Mouse (Mus musculus) embryonic facial prominence, embryonic 12.5 days (tissue): ENCODE measurements around the gene Tm4sf19. TPM values are rescaled to one million over a fixed set of nuclear protein-coding genes. Genes with fewer than 3 reads are reported as not detected.
A peak's percentile ranks its signal among the peaks of the same experiment; 100 is the strongest.

Experiments used
- ATAC-seq: fragments of 200-750 bp; cut with Nextera tagmentation; 2 replicates; pipeline ENCODE4 v1.8.0; 2017; ENCODE audit not compliant: insufficient number of reproducible peaks, insufficient read depth, low FRiP score, low TSS enrichment
- H3K27ac ChIP-seq: fragments of 300-500 bp; sonication (generic); 2 replicates; pipeline ENCODE4 v1.5.1; 2016; ENCODE audit warnings: mild to moderate bottlenecking
- H3K27me3 ChIP-seq: fragments of 300-500 bp; sonication (generic); 2 replicates; pipeline ENCODE4 v1.6.1; 2016; ENCODE audit warnings: mild to moderate bottlenecking, moderate library complexity
- H3K36me3 ChIP-seq: fragments of 300-500 bp; sonication (generic); 2 replicates; pipeline ENCODE4 v1.6.1; 2016; ENCODE audit warnings: mild to moderate bottlenecking
- H3K4me1 ChIP-seq: fragments of 300-500 bp; sonication (generic); 2 replicates; pipeline ENCODE4 v1.6.1; 2016
- H3K4me2 ChIP-seq: fragments of 300-500 bp; sonication (generic); replicated peaks from 2 replicates; pipeline ENCODE4 v1.6.1; 2016; ENCODE audit warnings: mild to moderate bottlenecking, moderate library complexity
- H3K4me3 ChIP-seq: fragments of 300-500 bp; sonication (generic); 2 replicates; pipeline ENCODE4 v1.5.1; 2016; ENCODE audit warnings: mild to moderate bottlenecking
- H3K9ac ChIP-seq: fragments of 300-500 bp; sonication (generic); 2 replicates; pipeline ENCODE4 v1.6.1; 2016; ENCODE audit warnings: mild to moderate bottlenecking, moderate library complexity
- H3K9me3 ChIP-seq: fragments of 300-500 bp; sonication (generic); 2 replicates; pipeline ENCODE4 v1.6.1; 2016; ENCODE audit warnings: mild to moderate bottlenecking, moderate library complexity
- WGBS: fragments of 180-500 bp; shearing (Covaris S2); methylation state at CpG from one replicate; pipeline ENCODE4 v1.1.7; 2016; 5-methylcytosine and 5-hydroxymethylcytosine counted together
- polyA plus RNA-seq: library from polyadenylated mRNA; unstranded; fragments of >200 nt; fragmentation: Nextera tagmentation; extraction: Ambion mirVana; gene quantifications from 2 replicates; pipeline ENCODE4 v1.2.1, GENCODE M21; 2016

Tm4sf19 gene
- polyA plus RNA-seq, 1 experiment from 2014 or later: not detected

- Histone ChIP-seq H3K4me1 (peaks cover 13% of the 10 kb centered on the region; the same call in 1 of the 2 replicates), H3K9ac (no peak overlapping the region), H3K4me3 (no peak overlapping the region), H3K27me3 (no peaks in the 10 kb centered on the region), H3K9me3 (no peaks in the 10 kb centered on the region), H3K36me3 (peaks cover 10% of the 10 kb centered on the region), H3K27ac (peak overlapping the region; percentile 70; the same call in 1 of the 2 replicates), H3K4me2 (no peak overlapping the region)
- no peak for ATAC-seq
- 64% methylated on average over 3 of the region's 3 CpGs for WGBS
These were observed 3.8 kb upstream of the Tm4sf19 start for GRCm38 (mm10) chr16:32396541-32396835.

- H3K4me3 ChIP-seq: no peak overlapping the region
- peaks cover 3% of the 10 kb centered on the region; the same call in 1 of the 2 replicates for H3K36me3 ChIP-seq
- H3K4me2 ChIP-seq: no peak overlapping the region
- 70% methylated on average over 3 of the region's 3 CpGs for WGBS
- H3K4me1 ChIP-seq: peaks cover 13% of the 10 kb centered on the region; the same call in 1 of the 2 replicates
- H3K27ac ChIP-seq: no peak overlapping the region
- H3K9ac ChIP-seq: no peak overlapping the region
- H3K9me3 ChIP-seq: no peaks in the 10 kb centered on the region
- H3K27me3 ChIP-seq: no peaks in the 10 kb centered on the region
- no peak for ATAC-seq
These were observed 2.1 kb upstream of the Tm4sf19 start for GRCm38 (mm10) chr16:32398206-32398605.

GRCm38 (mm10) chr16:32401335-32401965, 1.1 kb downstream of the Tm4sf19 start:
- H3K27ac ChIP-seq: no peak overlapping the region
- no peaks in the 10 kb centered on the region for H3K27me3 ChIP-seq
- WGBS: 66% methylated on average over 9 of the region's 9 CpGs
- H3K4me3 ChIP-seq: no peak overlapping the region
- H3K36me3 ChIP-seq: no peaks in the 10 kb centered on the region
- no peak overlapping the region for H3K4me2 ChIP-seq
- H3K9ac ChIP-seq: no peak overlapping the region
- no peaks in the 10 kb centered on the region for H3K9me3 ChIP-seq
- 0 out of 2 replicates have a peak, but pooled peaks cover 2% of the 10 kb centered on the region for H3K4me1 ChIP-seq
- ATAC-seq: no peak

- H3K36me3 ChIP-seq: no peaks in the 10 kb centered on the region
- WGBS: 86% methylated on average over 3 of the region's 3 CpGs
- no peaks in the 10 kb centered on the region for H3K27me3 ChIP-seq
- no peak overlapping the region for H3K4me2 ChIP-seq
- no peak overlapping the region for H3K27ac ChIP-seq
- no peak overlapping the region for H3K4me3 ChIP-seq
- H3K9ac ChIP-seq: no peak overlapping the region
- no peak for ATAC-seq
- no peaks in the 10 kb centered on the region for H3K9me3 ChIP-seq
- no peaks in the 10 kb centered on the region for H3K4me1 ChIP-seq
These were observed 2.5 kb downstream of the Tm4sf19 start for GRCm38 (mm10) chr16:32402818-32403217.

- Histone ChIP-seq H3K27me3 (no peaks in the 10 kb centered on the region), H3K4me3 (no peak overlapping the region), H3K4me1 (no peaks in the 10 kb centered on the region), H3K36me3 (no peaks in the 10 kb centered on the region), H3K27ac (no peak overlapping the region), H3K4me2 (no peak overlapping the region), H3K9me3 (no peaks in the 10 kb centered on the region), H3K9ac (no peak overlapping the region)
- 92% methylated on average over 9 of the region's 9 CpGs for WGBS
- no peak for ATAC-seq
These were observed 5.4 kb downstream of the Tm4sf19 start for GRCm38 (mm10) chr16:32405716-32406115.

- no peaks in the 10 kb centered on the region for H3K36me3 ChIP-seq
- no peaks in the 10 kb centered on the region for H3K27me3 ChIP-seq
- no peak for ATAC-seq
- 29% methylated on average over 6 of the region's 6 CpGs for WGBS
- peak overlapping the region; percentile 46; the same call in 1 of the 2 replicates for H3K27ac ChIP-seq
- H3K4me2 ChIP-seq: no peak overlapping the region
- no peak overlapping the region for H3K9ac ChIP-seq
- no peak overlapping the region for H3K4me3 ChIP-seq
- no peaks in the 10 kb centered on the region for H3K9me3 ChIP-seq
- H3K4me1 ChIP-seq: no peaks in the 10 kb centered on the region
These were observed 6.4 kb downstream of the Tm4sf19 start for GRCm38 (mm10) chr16:32406671-32407070.

- no peaks in the 10 kb centered on the region for H3K36me3 ChIP-seq
- H3K27ac ChIP-seq: no peak overlapping the region
- H3K9ac ChIP-seq: no peak overlapping the region
- 82% methylated on average over 10 of the region's 10 CpGs for WGBS
- no peak overlapping the region for H3K4me3 ChIP-seq
- H3K9me3 ChIP-seq: no peaks in the 10 kb centered on the region
- H3K4me2 ChIP-seq: no peak overlapping the region
- H3K4me1 ChIP-seq: no peaks in the 10 kb centered on the region
- no peaks in the 10 kb centered on the region for H3K27me3 ChIP-seq
- ATAC-seq: no peak
These were observed 7.4 kb downstream of the Tm4sf19 start for GRCm38 (mm10) chr16:32407730-32408129.

GRCm38 (mm10) chr16:32417457-32417856, 17.2 kb downstream of the Tm4sf19 start:
- Histone ChIP-seq H3K4me1 (peaks cover 5% of the 10 kb centered on the region; the same call in 1 of the 2 replicates), H3K4me2 (no peak overlapping the region), H3K9me3 (no peaks in the 10 kb centered on the region), H3K36me3 (no peaks in the 10 kb centered on the region), H3K4me3 (no peak overlapping the region), H3K9ac (no peak overlapping the region), H3K27me3 (no peaks in the 10 kb centered on the region), H3K27ac (no peak overlapping the region)
- ATAC-seq: no peak
- 39% methylated on average over 1 of the region's 1 CpGs for WGBS

- Histone ChIP-seq H3K27ac (peak within 1 kb of the TSS; percentile 84), H3K27me3 (no peaks in the 10 kb centered on the region), H3K36me3 (no peaks in the 10 kb centered on the region), H3K9me3 (no peaks in the 10 kb centered on the region), H3K4me3 (peak within 1 kb of the TSS; percentile 48), H3K4me1 (peaks cover 5% of the 10 kb centered on the region; the same call in 1 of the 2 replicates), H3K4me2 (peak within 1 kb of the TSS; percentile 65), H3K9ac (peak within 1 kb of the TSS; percentile 53)
- WGBS: 1% methylated on average over 45 of the region's 45 CpGs
- ATAC-seq: peak; percentile 91
These were observed 19.5 kb downstream of the Tm4sf19 start, which contains the start of gene Tctex1d2 for GRCm38 (mm10) chr16:32419517-32420483. Gene Tctex1d2 (plus strand): TSS chr16:32419702.

- H3K36me3 ChIP-seq: no peaks in the 10 kb centered on the region
- H3K27me3 ChIP-seq: no peaks in the 10 kb centered on the region
- H3K27ac ChIP-seq: no peak overlapping the region
- no peak overlapping the region for H3K9ac ChIP-seq
- peaks cover 5% of the 10 kb centered on the region; the same call in 1 of the 2 replicates for H3K4me1 ChIP-seq
- H3K4me2 ChIP-seq: no peak overlapping the region
- 85% methylated on average over 3 of the region's 3 CpGs for WGBS
- no peak overlapping the region for H3K4me3 ChIP-seq
- ATAC-seq: no peak
- no peaks in the 10 kb centered on the region for H3K9me3 ChIP-seq
These were observed 27.2 kb downstream of the Tm4sf19 start for GRCm38 (mm10) chr16:32427506-32427905.

GRCm38 (mm10) chr16:32430474-32431046, 30.3 kb downstream of the Tm4sf19 start, which contains the start of gene Pcyt1a:
Gene Pcyt1a (plus strand): TSS chr16:32430921.
- H3K27me3 ChIP-seq: no peaks in the 10 kb centered on the region
- peak within 1 kb of the TSS; percentile 80 for H3K27ac ChIP-seq
- peak; percentile 95 for ATAC-seq
- H3K36me3 ChIP-seq: no peaks in the 10 kb centered on the region
- H3K4me1 ChIP-seq: peaks cover 5% of the 10 kb centered on the region; the same call in 1 of the 2 replicates
- peak within 1 kb of the TSS; percentile 80 for H3K9ac ChIP-seq
- peak within 1 kb of the TSS; percentile 92 for H3K4me2 ChIP-seq
- H3K9me3 ChIP-seq: no peaks in the 10 kb centered on the region
- 0% methylated on average over 54 of the region's 54 CpGs for WGBS
- peak within 1 kb of the TSS; percentile 82 for H3K4me3 ChIP-seq
